Mouse (Mus musculus) kidney, postnatal 25 days (tissue): ENCODE results near the gene Lasp1.
A peak's percentile ranks its signal among the peaks of the same experiment; 100 is the strongest.
"Not testable (repeated sequence)": the region's sequence is repeated elsewhere in the genome, so short reads cannot be mapped to it uniquely, and the experiment has no call there.

Source experiments
- DNase-seq, 2 experiments: peaks; one replicate each; pipeline ENCODE4 v3.0.0; 2021; ENCODE audit warnings: mixed read lengths in 2 of 2

Gene Lasp1

DNA sequence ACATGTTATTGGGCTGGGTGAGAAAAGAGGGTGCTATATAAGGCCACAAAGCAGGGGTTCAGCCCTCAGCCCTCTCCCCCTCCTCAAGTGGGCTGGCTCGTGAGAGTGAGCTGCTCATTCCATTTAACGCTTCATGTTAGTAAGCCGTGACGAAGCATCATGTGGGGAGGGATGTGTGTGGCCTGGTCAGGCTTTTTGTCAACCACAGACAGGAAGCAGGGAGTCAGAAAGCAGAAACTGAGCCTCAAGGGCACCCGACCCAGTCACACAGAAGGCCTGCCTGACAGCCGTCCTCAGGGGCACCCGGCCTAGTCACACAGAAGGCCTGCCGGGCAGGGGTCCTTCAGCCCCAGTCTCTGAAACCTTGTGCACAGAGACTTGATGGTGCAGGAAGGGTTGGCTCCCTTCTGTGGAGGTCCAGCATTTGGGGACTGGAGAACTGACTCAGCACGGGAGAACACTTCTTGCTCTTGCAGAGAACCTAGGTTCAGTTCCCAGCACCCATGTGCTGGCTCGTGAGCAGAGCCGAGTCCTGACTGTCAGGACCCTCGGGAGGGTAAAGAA is 31.2 kb downstream of the Lasp1 start:
- peak; percentile 7 to 39 for DNase-seq

DNA sequence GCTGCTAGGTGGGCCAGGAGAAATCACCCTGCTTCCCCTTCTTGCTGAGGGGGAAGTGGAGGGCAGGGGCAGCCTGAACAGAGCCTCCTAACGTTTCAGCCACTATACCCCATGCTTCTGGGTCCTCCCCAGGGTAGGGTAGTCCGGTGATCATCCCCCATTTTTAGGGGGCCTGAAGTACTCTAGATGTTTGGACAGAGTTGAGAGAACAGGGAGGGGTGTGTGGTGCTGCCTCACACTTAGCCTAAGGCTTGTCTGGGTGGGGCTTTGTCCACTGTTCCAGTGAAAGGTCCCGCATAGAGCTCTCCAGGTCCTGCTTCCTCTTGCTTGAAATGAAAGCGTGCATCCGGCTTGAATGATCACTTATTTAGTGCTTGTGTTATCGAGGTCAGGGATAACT is 31.7 kb downstream of the Lasp1 start:
- DNase-seq, result peak; percentile 10 to 38

DNA sequence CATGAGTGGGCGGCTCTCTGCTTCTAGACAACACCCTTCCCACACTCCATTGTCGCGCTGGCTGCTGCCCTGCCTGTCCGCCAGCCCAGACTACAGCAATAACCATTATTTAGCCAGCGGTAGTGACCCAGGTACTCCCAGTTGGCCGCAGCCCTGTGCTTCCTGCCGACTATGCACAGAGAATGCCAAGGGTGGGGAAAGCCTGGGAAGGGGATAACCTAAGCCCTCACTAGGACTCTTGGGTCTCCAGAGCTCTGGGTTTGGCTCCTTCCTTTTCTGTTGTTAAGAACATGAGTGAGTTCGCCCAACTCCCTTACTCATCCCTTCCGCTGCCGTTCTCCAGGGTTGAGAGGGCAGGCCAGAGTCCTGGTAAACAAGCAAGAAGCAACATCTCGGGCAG is 33.2 kb downstream of the Lasp1 start:
- DNase-seq, result peak in 1 of 2 experiments; percentile 67

DNA sequence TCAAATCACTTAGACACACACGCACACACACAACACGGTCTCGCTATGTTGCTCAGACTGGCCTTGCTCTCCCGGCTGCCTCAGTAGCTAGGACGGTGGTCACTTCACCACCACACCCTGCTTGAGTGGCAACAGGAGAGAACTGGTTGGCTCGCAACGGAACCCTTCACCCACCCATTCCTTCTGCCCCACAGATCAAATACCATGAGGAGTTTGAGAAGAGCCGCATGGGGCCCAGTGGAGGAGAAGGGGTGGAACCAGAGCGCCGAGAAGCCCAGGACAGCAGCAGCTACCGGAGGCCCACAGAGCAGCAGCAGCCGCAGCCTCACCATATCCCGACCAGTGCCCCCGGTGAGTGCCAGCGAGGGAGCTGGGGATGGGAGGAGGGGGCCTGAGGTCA is 34.6 kb downstream of the Lasp1 start:
- peak in 1 of 2 experiments; percentile 33 for DNase-seq

DNA sequence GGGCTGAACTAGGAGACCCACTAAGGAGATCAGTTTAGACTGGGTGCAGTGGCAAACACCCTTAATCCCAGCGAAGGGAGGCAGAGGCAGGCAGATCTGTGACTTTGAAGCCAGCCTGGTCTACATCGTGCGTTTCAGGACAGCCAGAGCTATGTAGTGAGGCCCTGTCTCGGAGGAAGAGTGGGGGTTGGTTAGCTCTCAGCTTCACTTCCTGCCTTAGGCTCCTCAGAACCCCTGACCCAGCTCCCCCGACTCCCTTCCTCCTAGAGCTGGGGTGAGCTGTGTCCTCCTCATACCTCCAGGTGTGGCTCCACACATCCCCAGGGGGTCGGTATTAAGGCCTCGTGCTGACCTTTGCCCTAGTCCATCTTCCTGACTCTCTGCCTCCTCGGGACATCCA is 37.7 kb downstream of the Lasp1 start:
- peak in 1 of 2 experiments; percentile 41 for DNase-seq

DNA sequence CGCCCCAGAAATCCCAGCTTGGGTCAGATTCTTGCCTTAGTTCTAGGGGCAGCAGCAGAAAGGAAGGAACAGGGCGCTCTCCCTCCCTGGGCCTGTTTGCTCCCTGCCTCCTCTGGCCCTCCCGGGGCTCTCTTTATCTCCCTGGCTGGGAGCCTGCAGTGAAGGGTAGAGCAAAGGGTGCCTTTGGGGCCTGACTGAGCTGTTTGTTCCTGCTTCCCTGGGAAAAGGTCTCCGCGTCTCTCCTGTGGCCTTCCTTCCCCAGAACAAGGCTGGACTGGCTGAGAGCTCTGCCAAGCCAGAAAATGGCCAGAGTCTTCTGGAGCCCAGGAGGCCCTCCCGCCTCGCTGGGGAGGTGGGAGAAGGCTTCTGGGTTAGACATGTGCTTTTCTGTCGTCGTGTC is 38.3 kb downstream of the Lasp1 start:
- peak in 1 of 2 experiments; percentile 32 for DNase-seq

DNA sequence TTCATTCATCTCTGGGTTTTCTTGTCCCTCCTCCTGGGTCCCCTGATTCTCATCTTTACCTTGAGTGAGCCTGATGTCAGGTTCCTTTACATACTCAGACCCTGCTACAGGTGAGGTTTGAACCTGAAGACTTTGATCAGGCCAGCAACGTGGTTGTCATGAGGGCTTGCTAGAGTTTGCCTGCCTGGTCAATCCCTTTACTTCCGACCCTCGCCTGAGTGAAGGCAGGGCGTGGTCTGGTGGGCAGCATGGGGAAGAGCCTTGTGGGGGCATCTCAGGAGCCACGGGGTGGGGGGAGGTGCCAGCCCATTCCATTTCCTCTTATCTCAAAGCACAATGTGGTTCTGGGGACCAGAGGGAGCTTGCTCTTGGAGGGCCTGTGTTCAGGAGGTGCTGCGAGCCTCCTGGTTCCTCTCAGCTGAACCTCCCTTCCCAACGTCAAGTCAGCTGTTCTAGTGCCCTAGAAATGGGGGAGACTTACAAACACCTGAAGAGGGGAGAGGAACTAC is 38.9 kb downstream of the Lasp1 start:
- DNase-seq, result peak in 1 of 2 experiments; percentile 36

DNA sequence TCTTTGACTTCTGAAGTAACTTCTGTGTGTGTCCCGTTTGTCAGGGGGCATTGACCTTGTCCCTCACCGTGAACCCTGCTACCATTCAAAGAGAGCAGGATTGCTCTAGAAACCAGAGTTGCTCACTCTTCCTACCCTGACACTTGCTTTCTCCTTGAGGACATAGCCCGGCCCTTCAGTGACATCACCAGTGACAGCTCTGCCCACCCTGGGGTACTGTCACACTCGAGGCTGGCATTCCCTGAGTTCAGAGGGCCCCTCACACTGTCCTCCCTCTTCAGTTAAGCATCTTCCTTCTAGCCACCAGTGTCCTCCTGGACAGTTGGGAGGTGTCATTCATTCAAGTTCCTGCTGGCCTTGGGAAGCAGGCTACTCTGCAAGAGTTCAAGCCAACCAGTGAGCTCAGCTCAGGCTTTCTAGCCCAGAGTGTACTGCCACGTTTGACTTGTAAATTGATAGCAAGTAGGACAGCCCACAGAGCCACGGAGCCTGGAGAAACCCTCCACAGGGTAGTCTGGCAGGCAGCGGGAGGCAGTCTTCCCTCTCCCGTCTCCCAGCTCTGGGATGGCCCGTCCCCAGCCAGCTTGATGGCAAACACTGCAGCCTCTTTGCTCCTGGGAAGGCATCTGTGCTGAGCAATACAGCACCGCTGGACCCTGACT is 40.1 kb downstream of the Lasp1 start:
- DNase-seq, result peak in 1 of 2 experiments; percentile 36

DNA sequence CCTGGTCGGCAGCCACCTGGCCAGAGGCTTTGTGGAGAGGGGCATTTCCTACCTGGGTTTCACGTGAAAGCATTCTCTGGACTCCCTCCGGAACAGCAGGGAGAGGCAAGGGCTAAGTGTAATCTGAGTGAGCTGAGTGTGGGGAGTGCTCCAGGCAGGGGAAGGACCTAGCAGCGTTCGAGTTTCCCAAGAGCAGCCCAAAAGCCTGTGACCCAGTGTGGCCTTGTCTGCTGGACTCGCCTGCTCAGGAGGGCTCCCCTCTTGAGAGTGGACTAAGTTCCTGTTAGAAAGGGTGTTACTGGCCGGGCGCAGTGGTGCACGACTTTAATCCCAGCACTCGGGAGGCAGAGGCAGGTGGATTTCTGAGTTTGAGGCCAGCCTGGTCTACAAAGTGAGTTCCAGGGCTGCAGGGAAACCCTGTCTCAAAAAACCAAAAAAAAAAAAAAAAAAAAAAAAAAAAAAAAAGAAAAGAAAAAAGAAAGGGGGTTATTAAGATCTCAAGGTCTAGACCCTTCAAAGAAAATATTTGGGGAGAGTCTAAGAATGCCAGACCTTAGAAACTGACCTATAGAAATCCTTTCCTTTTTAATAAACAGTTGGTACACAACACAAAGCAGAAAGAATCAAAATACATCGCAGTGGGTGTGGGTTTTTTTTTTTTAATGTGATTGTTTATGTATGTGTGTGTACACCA is 40.8 kb downstream of the Lasp1 start:
- peak in 1 of 2 experiments; percentile 28 for DNase-seq

DNA sequence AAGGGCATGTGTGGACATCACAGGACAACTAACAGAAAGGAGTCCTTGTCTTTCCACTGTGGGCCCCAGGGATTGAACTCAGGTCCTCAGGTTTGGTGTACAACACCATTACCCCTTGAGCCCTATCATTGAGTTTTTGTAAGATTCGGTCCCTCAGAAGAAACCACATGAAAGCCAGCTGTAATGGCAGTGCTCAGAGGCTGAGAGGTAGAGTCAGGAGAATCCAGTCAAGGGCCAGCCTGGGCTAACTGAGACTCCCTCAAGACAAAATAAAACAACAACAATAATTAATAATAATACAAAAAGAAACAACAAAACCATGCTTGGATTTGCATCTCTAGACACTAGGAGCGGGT is 41.3 kb downstream of the Lasp1 start:
- no peak for DNase-seq

DNA sequence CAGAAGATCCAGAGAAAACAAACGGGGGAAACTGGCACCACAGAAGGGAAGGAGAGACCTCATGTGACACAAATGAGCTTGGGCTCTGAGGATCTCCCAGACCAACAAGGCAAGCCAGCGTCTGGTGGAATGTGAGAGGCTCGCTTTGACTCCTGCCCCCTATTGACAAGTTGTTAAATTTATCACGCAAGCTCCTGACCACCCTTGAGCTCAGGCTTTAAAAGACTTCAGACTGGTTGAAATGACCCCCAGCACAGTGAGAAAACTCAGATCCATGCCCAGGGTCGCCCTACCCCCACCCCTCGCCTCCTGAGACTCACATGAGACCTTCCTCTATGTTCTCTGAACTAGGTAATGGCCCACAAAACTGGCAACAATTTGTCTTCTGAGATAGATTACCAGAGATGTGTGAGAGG is 41.7 kb downstream of the Lasp1 start, which contains the start of gene B230217C12Rik:
Gene B230217C12Rik (plus strand): TSS at position 242 of the 416 bp plus-strand sequence.
- peak in 1 of 2 experiments; percentile 37 for DNase-seq

DNA sequence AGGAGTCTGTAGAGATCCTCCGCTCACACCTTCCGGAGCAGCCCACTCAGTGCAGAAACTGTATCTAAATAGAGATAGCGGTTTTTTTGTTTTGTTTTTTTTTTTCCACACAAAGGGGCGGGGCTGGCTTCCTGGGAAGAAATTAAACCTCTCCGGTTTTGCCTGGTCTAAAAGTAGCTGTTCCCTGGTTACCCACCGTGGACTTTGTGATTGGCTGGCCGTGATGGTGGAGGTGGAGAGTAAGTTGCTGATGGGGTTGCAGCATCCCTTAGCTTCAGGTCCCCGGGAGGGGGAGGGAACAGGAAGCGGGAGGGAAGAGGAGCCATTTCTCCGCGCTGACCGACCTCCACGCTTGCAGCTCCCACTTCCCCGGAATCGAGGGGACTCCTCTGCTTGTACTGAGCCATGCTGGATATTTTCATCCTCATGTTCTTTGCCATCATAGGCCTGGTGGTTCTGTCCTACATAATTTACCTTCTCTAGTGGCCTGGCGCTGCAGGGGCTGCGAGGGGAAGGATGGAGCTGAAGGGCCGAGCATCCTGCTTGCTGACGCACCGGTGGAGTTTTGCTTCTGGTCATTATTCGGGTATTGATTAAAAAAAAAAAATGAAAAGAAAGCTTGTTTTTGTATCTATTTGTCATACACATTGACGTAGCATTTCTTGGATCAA is 42.3 kb downstream of the Lasp1 start:
- peak; percentile 77 to 90 for DNase-seq

DNA sequence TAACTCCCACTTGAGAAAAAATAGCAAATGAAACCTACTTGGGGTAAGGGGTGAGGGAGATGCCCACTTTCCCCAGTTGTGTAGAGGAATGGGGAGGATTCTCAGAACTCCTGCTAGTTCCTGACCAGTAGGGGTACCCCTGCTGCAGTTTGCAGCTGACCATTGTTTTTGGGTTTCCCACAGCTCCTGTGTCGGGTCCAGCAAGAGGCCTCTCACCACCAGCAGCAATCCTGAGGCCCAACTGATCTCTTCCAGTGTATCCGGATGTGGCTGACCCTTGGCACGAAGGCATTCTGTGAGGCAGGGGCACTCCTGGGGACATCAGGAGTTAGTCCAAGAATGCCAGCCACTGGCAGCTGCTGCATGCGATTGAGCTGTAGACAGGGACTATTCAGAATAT is 43.2 kb downstream of the Lasp1 start:
- peak in 1 of 2 experiments; percentile 24 for DNase-seq

DNA sequence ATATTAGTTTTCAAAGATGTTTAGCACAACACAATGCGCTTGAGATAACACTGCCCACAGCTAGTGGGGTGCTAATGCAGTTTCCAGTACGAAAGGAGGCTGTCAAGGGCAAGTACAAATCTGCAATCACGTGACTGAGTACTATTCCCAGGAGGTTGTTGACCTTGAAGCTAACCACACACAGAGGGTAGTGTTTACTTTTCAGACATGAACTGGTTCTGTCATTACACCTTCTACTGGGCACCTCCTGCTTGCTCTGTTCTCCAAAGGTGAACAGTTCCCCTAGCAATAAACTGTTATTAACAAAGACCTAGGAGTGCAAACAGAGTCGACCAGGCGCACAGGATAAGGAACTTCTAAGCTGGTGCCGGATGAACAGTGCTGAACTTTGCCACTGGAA is 51.6 kb downstream of the Lasp1 start:
- DNase-seq, result peak; percentile 26 to 67

DNA sequence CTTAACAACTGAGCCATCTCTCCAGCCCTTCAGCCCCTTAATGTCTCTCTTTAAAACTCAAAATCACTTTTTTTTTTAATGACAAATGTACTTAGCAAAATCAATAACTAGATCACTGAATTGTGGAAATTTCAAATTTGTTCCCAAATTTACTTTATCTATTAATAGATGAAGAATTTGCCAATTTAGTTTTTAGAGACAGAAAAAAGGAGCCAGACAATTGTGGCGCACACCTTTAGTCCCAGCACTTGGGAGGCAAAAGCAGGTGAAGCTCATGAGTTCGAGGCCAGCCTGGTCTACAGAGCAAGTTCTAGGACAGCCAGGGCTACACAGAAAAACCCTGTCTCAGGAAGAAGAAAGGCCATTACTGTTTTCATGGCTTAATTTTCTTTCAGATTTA is 52.8 kb downstream of the Lasp1 start:
- DNase-seq, result no peak

DNA sequence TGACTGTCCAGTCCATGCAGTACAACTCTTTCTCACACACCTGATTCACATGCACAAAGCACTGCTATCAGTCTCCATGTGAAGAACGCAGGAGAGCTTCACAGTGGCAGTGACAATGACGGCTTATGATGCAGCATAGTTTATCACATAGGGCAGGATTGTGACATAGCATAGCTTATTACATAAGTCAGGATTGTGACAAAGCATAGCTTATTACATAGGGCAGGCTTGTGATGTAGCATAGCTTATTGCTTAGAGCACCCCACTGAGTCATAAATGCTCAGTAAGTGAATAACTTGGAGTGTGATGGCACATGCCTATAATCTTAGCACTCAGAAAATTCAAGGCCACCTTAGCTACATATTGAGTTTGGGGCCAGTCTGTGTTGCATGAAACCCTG is 56.7 kb downstream of the Lasp1 start:
- no peak for DNase-seq

DNA sequence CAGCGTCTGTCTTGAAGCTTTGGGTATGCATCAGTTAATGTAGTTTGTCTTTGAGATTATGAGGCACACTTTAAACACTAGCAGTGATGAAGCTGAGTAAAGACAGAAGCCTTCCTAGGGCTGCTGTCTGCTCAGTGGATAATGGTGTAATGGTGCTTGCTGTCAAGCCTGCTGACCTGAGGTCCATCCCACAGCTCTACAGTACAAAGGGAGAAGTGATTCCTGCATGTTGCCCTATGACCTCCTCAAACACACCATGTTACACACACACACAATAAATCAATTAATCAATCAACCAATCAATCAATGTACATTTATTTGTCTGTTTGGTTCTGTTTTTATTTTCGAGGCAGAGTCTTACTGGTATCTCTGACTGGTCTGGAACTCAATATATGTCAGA is 63.3 kb downstream of the Lasp1 start:
- no peak for DNase-seq

DNA sequence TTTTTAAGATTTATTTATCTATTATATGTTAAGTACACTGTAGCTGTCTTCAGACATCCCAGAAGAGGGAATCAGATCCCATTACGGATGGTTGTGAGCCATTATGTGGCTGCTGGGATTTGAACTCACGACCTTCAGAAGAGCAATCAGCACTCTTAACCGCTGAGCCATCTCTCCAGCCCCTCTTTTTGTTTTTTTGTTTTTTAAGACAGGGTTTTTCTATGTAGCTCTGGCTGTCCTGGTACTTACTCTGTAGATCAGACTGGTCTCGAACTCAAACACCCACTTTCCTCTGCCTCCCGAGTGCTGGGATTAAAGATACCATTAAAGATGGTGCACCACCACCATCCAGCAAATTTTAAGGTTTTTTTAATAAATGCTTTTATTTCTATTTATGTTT is 66.6 kb downstream of the Lasp1 start:
- no peak for DNase-seq

DNA sequence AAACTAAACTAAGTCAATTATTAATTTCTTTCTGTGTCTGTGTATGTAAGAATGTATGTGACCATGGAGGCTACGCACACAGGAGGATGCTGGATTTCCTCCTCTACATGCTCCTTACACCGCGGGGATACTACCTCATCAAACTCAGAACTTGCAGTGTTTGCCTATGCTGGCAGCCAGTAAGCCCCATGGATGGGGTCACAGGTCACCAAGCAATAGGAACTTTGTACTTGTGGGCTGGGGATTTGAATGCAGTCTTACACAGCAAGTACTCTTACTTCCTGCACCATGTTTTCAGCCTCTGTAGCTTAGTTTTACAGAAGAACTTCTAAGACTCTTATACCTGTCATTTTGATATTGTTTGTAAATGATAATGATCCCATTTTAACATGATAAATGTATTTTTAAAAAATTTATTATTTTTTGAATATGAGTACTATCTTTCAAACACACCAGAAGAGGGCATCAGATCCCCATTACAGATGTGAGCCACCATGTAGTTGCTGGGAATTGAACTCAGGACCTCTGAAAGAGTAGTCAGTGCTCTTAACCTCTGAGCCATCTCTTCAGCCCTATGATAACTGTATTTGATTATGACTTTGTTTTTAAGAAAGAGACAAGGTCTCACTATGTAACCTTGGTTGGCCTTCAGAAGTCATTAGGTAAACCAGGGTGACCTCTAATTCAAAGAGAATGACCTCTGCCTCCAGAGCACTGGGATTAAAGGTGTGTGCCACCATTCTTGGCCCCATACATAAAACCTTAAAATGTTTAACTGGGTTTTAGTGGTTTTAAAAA is 67.5 kb downstream of the Lasp1 start:
- peak; percentile 25 to 51 for DNase-seq

DNA sequence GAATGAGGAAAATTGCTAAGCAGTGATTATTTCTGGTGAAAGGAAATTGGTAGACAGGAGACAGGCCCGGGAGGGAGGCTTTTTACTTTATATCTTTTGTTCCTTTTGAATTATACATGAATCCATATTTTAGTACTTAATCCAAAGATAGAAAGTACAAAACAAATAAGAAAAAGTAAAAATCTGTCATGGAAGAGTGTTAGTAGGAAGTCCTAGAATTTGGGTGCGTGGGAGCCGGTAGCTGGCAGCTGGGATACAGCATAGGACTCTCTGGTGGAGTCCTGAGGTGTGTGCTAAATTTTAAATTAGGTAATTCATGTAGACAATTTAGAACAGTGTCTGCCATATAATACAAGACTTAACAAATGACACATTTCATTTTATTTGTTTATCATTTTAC is 68.8 kb downstream of the Lasp1 start:
- no peak for DNase-seq

DNA sequence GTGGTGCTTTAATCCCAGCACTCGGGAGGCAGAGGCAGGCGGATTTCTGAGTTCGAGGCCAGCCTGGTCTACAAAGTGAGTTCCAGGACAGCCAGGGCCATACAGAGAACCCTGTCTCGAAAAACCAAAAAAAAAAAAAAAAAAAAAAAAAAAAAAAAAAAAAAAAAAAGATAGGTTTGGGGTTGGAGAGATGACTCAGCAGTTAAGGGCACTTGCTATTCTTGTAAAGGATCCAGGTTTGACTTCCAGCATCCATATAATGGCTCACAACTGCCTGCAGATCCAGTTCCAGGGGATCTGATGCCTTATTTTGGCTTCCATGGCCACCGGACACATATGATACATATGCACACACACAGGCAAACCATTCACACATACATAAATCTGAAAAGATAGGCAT is 73.6 kb downstream of the Lasp1 start:
- DNase-seq, result not testable (repeated sequence)

DNA sequence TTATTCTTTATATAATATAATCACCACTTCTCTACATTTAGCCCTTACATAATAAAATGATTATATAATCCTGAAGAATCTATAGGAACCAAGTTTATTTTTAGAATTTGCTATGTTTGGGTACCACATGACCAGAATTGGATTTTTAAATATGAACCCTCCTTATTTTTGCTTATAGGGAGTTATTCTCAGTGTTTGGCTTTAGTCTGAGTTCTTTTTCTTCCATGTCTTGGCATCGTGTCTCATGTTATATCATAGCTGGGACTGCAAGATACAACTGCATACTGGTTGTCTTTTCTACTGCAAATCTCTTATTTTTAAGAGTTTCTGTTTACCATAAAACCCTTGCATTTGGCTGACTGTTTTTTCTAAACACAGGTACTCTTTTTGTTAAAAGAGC is 75.6 kb downstream of the Lasp1 start:
- DNase-seq, result no peak

DNA sequence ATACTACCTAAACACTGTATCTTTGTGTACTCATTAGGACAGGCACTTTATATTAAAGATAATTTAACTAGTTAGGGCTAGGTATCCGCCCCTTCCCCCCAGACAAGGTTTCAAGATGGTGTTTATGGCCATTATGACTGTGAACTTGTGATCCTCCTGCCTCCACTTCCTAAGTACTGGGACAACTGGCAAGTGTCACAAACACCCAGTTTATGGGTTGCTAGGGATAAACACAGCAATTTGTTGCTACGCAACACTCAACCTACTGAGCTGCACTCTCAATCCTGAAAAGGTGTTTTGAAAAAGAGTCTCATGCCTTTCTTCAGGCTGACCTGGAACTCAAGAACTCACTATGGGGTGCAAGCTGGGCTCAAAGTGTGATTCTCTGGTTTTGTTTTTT is 78.5 kb downstream of the Lasp1 start:
- DNase-seq, result no peak
